Mouse (Mus musculus) erythroblast, embryonic 14.5 days (primary cell): ENCODE measurements around the gene Vps33a.

Source experiments
- GATA1 ChIP-seq: IDR thresholded peaks from 2 replicates; pipeline ENCODE4 v1.6.1; 2012; ENCODE audit warnings: low read length, inconsistent platforms, mixed read lengths
- TAL1 ChIP-seq: IDR thresholded peaks from 3 replicates; pipeline ENCODE4 v1.6.1; 2012; ENCODE audit warnings: low read length, inconsistent platforms, mixed read lengths

DNA sequence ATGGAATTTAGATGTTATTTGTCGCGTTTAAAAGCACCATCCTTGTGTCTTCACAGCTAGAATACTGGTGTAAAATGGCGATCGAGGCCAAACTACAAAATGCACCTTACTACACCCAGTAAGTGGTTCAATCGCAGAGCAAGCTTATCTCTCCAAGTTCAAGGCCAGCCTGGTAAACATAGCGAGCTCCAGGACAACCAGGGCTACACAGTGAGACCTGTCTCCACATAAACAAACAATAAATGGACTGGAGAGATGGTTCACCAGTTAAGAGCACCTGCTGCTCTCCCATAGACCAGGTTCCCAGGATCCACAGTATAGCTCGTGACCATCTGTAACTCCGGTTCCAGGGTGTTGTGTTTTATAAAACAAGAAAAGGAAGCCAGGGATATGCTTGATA lies 524 bp upstream of the Vps33a start:
- TF ChIP-seq TAL1, result no peak
- no peak for TF ChIP-seq GATA1
